22 mouse cellular contexts compared by ENCODE assay signal in genomic region chr8:127095763-127096162, GRCm38 (mm10). TPM values are rescaled to one million over a fixed set of nuclear protein-coding genes. Genes with fewer than 3 reads are reported as not detected.
A peak's percentile ranks its signal among the peaks of the same experiment; 100 is the strongest.
DNase-seq lines count a peak whose midpoint lies in the region; ATAC-seq and TF ChIP-seq lines count a peak whose summit lies in the region.
"Had no signal": no experiment of that assay in that cellular context is flagged by ENCODE, and none has a peak within 500 bp of the region (broad histone marks: within the 10 kb centered on the region; RNA-seq: fewer than 3 reads in every experiment).

No protein-coding gene starts in this region.

- no peak for TF ChIP-seq CTCF in lung, postnatal 0 days (IDR thresholded peaks at IDR 0.05)
- no peak for TF ChIP-seq CTCF in midbrain, postnatal 0 days (IDR thresholded peaks at IDR 0.05)

- no peak overlapping the region for H3K4me2 ChIP-seq in forebrain, embryonic 14.5 days (ENCODE audit: low read length)
- H3K4me2 ChIP-seq in forebrain, embryonic 15.5 days (replicated peaks) = no peak overlapping the region
- no peak overlapping the region for H3K4me2 ChIP-seq in lung, postnatal 0 days (replicated peaks; ENCODE audit: low read depth, low read length)
- no peak overlapping the region for H3K4me2 ChIP-seq in midbrain, postnatal 0 days (ENCODE audit: low read depth, low read length, poor library complexity, severe bottlenecking)
- no peak overlapping the region for H3K4me2 ChIP-seq in midbrain, embryonic 13.5 days (replicated peaks)
- H3K4me2 ChIP-seq: forebrain, embryonic 13.5 days; heart, embryonic 12.5 days; heart, embryonic 15.5 days; hindbrain, embryonic 14.5 days had no signal

- DNase-seq in forebrain, embryonic 14.5 days (ENCODE audit: low spot score) = peak; percentile 54
- peak; percentile 40 for DNase-seq in lung, postnatal 0 days (ENCODE audit: low spot score)
- no peak for DNase-seq in lung, postnatal 14 days
- DNase-seq in midbrain, postnatal 0 days (ENCODE audit: low spot score) = peak; percentile 28
- DNase-seq: adrenal gland, adult 8-10 months; adrenal gland, postnatal 25 days; cerebellum, adult 18-20 months; cerebellum, adult 9-10 months; cerebellum, postnatal 14 days; gastrocnemius, postnatal 25 days; heart, adult 18-20 months; heart, postnatal 10 days; heart, postnatal 36 days had no signal

- no peaks in the 10 kb centered on the region for H3K36me3 ChIP-seq in forebrain, embryonic 14.5 days (ENCODE audit: control insufficient read depth, insufficient read depth, low read length)
- no peaks in the 10 kb centered on the region for H3K36me3 ChIP-seq in forebrain, embryonic 15.5 days
- H3K36me3 ChIP-seq in lung, postnatal 0 days (ENCODE audit: insufficient read depth, low read length) = no peaks in the 10 kb centered on the region
- H3K36me3 ChIP-seq in midbrain, postnatal 0 days (ENCODE audit: insufficient read depth, low read length) = no peaks in the 10 kb centered on the region
- no peaks in the 10 kb centered on the region for H3K36me3 ChIP-seq in midbrain, embryonic 13.5 days
- H3K36me3 ChIP-seq: forebrain, embryonic 10.5 days; heart, embryonic 12.5 days; heart, embryonic 15.5 days; hindbrain, embryonic 10.5 days had no signal

- no peaks in the 10 kb centered on the region for H3K9me3 ChIP-seq in forebrain, embryonic 14.5 days (replicated peaks; ENCODE audit: control insufficient read depth, low read length)
- no peaks in the 10 kb centered on the region for H3K9me3 ChIP-seq in forebrain, embryonic 15.5 days
- no peaks in the 10 kb centered on the region for H3K9me3 ChIP-seq in lung, postnatal 0 days (ENCODE audit: low read length)
- H3K9me3 ChIP-seq in midbrain, postnatal 0 days (ENCODE audit: low read length) = no peaks in the 10 kb centered on the region
- H3K9me3 ChIP-seq in midbrain, embryonic 13.5 days = no peaks in the 10 kb centered on the region
- H3K9me3 ChIP-seq: forebrain, embryonic 10.5 days; forebrain, embryonic 13.5 days; heart, embryonic 12.5 days; heart, embryonic 15.5 days; hindbrain, embryonic 10.5 days had no signal

- no peaks in the 10 kb centered on the region for H3K27me3 ChIP-seq in forebrain, embryonic 14.5 days (replicated peaks; ENCODE audit: control insufficient read depth, insufficient read depth, low read length)
- no peaks in the 10 kb centered on the region for H3K27me3 ChIP-seq in forebrain, embryonic 15.5 days
- no peaks in the 10 kb centered on the region for H3K27me3 ChIP-seq in lung, postnatal 0 days (replicated peaks; ENCODE audit: insufficient read depth, low read length)
- no peaks in the 10 kb centered on the region for H3K27me3 ChIP-seq in midbrain, postnatal 0 days (ENCODE audit: insufficient read depth, low read length)
- no peaks in the 10 kb centered on the region for H3K27me3 ChIP-seq in midbrain, embryonic 13.5 days
- H3K27me3 ChIP-seq: forebrain, embryonic 13.5 days; heart, embryonic 12.5 days; heart, embryonic 15.5 days had no signal

- 67% methylated on average over 7 of the region's 7 CpGs for WGBS in forebrain, embryonic 14.5 days
- 64% methylated on average over 7 of the region's 7 CpGs for WGBS in forebrain, embryonic 15.5 days
- 59% methylated on average over 7 of the region's 7 CpGs for WGBS in lung, postnatal 0 days
- 82% methylated on average over 7 of the region's 7 CpGs for WGBS in midbrain, postnatal 0 days
- 81% methylated on average over 7 of the region's 7 CpGs for WGBS in midbrain, embryonic 13.5 days

- no peak for TF ChIP-seq EP300 in lung, postnatal 0 days (IDR thresholded peaks at IDR 0.05)

- no peak overlapping the region for H3K9ac ChIP-seq in forebrain, embryonic 14.5 days (ENCODE audit: low read length)
- no peak overlapping the region for H3K9ac ChIP-seq in forebrain, embryonic 15.5 days (replicated peaks)
- no peak overlapping the region for H3K9ac ChIP-seq in lung, postnatal 0 days (replicated peaks; ENCODE audit: low read depth)
- no peak overlapping the region for H3K9ac ChIP-seq in midbrain, postnatal 0 days (replicated peaks; ENCODE audit: low read length, poor library complexity, severe bottlenecking)
- no peak overlapping the region for H3K9ac ChIP-seq in midbrain, embryonic 13.5 days (replicated peaks)
- H3K9ac ChIP-seq: forebrain, embryonic 13.5 days; heart, embryonic 12.5 days; heart, embryonic 15.5 days; hindbrain, embryonic 14.5 days had no signal

- H3K4me1 ChIP-seq in forebrain, embryonic 14.5 days (ENCODE audit: control insufficient read depth, insufficient read depth, low read length) = peaks cover 14% of the 10 kb centered on the region
- peaks cover 26% of the 10 kb centered on the region for H3K4me1 ChIP-seq in forebrain, embryonic 15.5 days
- peaks cover 6% of the 10 kb centered on the region; the same call in 1 of the 2 replicates for H3K4me1 ChIP-seq in lung, postnatal 0 days (ENCODE audit: insufficient read depth, low read depth, low read length)
- H3K4me1 ChIP-seq in midbrain, postnatal 0 days (ENCODE audit: insufficient read depth, low read length) = peaks cover 8% of the 10 kb centered on the region; the same call in 1 of the 2 replicates
- H3K4me1 ChIP-seq in midbrain, embryonic 13.5 days (replicated peaks) = peaks cover 40% of the 10 kb centered on the region

- ATAC-seq in forebrain, embryonic 14.5 days = no peak
- no peak for ATAC-seq in forebrain, embryonic 15.5 days (replicated peaks)
- no peak for ATAC-seq in lung, postnatal 0 days
- no peak for ATAC-seq in midbrain, postnatal 0 days (ENCODE audit: low FRiP score)
- no peak for ATAC-seq in midbrain, embryonic 13.5 days
- ATAC-seq: activated CD4-positive, CD25-positive, alpha-beta regulatory T cell, adult 4 months; forebrain, embryonic 13.5 days had no signal

- H3K4me3 ChIP-seq in forebrain, embryonic 14.5 days (ENCODE audit: low read depth, low read length) = no peak overlapping the region
- no peak overlapping the region for H3K4me3 ChIP-seq in forebrain, embryonic 15.5 days
- H3K4me3 ChIP-seq in lung, postnatal 0 days (ENCODE audit: low read depth, low read length) = no peak overlapping the region
- H3K4me3 ChIP-seq in midbrain, postnatal 0 days (ENCODE audit: low read depth, low read length) = no peak overlapping the region
- H3K4me3 ChIP-seq in midbrain, embryonic 13.5 days (replicated peaks) = no peak overlapping the region
- H3K4me3 ChIP-seq: forebrain, embryonic 10.5 days; forebrain, embryonic 13.5 days; heart, embryonic 12.5 days; heart, embryonic 15.5 days; hindbrain, embryonic 10.5 days had no signal

- H3K27ac ChIP-seq in forebrain, embryonic 14.5 days (ENCODE audit: low read depth, low read length) = no peak overlapping the region
- no peak overlapping the region for H3K27ac ChIP-seq in forebrain, embryonic 15.5 days (replicated peaks)
- no peak overlapping the region for H3K27ac ChIP-seq in lung, postnatal 0 days (ENCODE audit: low read length)
- no peak overlapping the region for H3K27ac ChIP-seq in midbrain, postnatal 0 days (ENCODE audit: low read depth, low read length)
- H3K27ac ChIP-seq in midbrain, embryonic 13.5 days = no peak overlapping the region
- H3K27ac ChIP-seq: forebrain, embryonic 10.5 days; forebrain, embryonic 13.5 days; heart, embryonic 15.5 days; hindbrain, embryonic 10.5 days; hindbrain, embryonic 14.5 days had no signal

RNA-seq across cellular contexts. Expression of gene Pard3, which starts 32.1 kb away (rescaled TPM):
- 15.5 and 16.5 TPM in 2 replicates for polyA plus RNA-seq in forebrain, embryonic 14.5 days (2014; fragmentation: Nextera tagmentation; extraction: Ambion mirVana)
- 18.0 and 18.6 TPM in 2 replicates for polyA plus RNA-seq in forebrain, embryonic 15.5 days (2015; fragmentation: Nextera tagmentation; extraction: Ambion mirVana)
- polyA plus RNA-seq in lung, postnatal 0 days (2015; fragmentation: Nextera tagmentation; extraction: Ambion mirVana) = 13.2 and 16.2 TPM in 2 replicates
- total RNA-seq in midbrain, postnatal 0 days (2014; rRNA removed) = 28.8 and 29.7 TPM in 2 replicates
- polyA plus RNA-seq in midbrain, postnatal 0 days (2015; fragmentation: Nextera tagmentation; extraction: Ambion mirVana) = 10.2 and 11.9 TPM in 2 replicates
- 20.0 and 22.8 TPM in 2 replicates for polyA plus RNA-seq in midbrain, embryonic 13.5 days (2015; fragmentation: Nextera tagmentation; extraction: Ambion mirVana)
